Mouse (Mus musculus) hindbrain, embryonic 13.5 days (tissue): ENCODE measurements around the gene Ppcs. TPM values are rescaled to one million over a fixed set of nuclear protein-coding genes. Genes with fewer than 3 reads are reported as not detected.

Experiments used
- ATAC-seq: fragments of 200-750 bp; cut with Nextera tagmentation; 2 replicates; pipeline ENCODE4 v1.8.0; 2017; ENCODE audit warnings: moderate TSS enrichment; ENCODE audit not compliant: low FRiP score
- H3K27ac ChIP-seq: fragments of 300-500 bp; sonication (generic); 2 replicates; pipeline ENCODE4 v1.5.1; 2015; ENCODE audit warnings: inconsistent platforms, mild to moderate bottlenecking, moderate library complexity
- H3K27me3 ChIP-seq: fragments of 300-500 bp; sonication (generic); 2 replicates; pipeline ENCODE4 v1.6.1; 2015; ENCODE audit warnings: mild to moderate bottlenecking, inconsistent platforms
- H3K36me3 ChIP-seq: fragments of 300-500 bp; sonication (generic); 2 replicates; pipeline ENCODE4 v1.6.1; 2015; ENCODE audit warnings: mild to moderate bottlenecking, inconsistent platforms
- H3K4me1 ChIP-seq: fragments of 300-500 bp; sonication (generic); replicated peaks from 2 replicates; pipeline ENCODE4 v1.6.1; 2015; ENCODE audit warnings: inconsistent platforms
- H3K4me2 ChIP-seq: fragments of 300-500 bp; sonication (generic); 2 replicates; pipeline ENCODE4 v1.6.1; 2015; ENCODE audit warnings: inconsistent platforms, mild to moderate bottlenecking, moderate library complexity
- H3K4me3 ChIP-seq: fragments of 300-500 bp; sonication (generic); 2 replicates; pipeline ENCODE4 v1.5.1; 2015; ENCODE audit warnings: mild to moderate bottlenecking, inconsistent platforms
- H3K9ac ChIP-seq: fragments of 300-500 bp; sonication (generic); 2 replicates; pipeline ENCODE4 v1.6.1; 2015; ENCODE audit warnings: mild to moderate bottlenecking, inconsistent platforms
- H3K9me3 ChIP-seq: fragments of 300-500 bp; sonication (generic); 2 replicates; pipeline ENCODE4 v1.6.1; 2016; ENCODE audit warnings: inconsistent platforms
- WGBS: fragments of 180-500 bp; shearing (Covaris S2); methylation state at CpG from one replicate; pipeline ENCODE4 v1.1.7; 2015; 5-methylcytosine and 5-hydroxymethylcytosine counted together
- polyA plus RNA-seq: library from polyadenylated mRNA; unstranded; fragments of >200 nt; fragmentation: Nextera tagmentation; extraction: Ambion mirVana; gene quantifications from 2 replicates; pipeline ENCODE4 v1.2.1, GENCODE M21; 2015

Ppcs gene
- polyA plus RNA-seq, 1 experiment from 2014 or later, result 21.5 TPM

DNA sequence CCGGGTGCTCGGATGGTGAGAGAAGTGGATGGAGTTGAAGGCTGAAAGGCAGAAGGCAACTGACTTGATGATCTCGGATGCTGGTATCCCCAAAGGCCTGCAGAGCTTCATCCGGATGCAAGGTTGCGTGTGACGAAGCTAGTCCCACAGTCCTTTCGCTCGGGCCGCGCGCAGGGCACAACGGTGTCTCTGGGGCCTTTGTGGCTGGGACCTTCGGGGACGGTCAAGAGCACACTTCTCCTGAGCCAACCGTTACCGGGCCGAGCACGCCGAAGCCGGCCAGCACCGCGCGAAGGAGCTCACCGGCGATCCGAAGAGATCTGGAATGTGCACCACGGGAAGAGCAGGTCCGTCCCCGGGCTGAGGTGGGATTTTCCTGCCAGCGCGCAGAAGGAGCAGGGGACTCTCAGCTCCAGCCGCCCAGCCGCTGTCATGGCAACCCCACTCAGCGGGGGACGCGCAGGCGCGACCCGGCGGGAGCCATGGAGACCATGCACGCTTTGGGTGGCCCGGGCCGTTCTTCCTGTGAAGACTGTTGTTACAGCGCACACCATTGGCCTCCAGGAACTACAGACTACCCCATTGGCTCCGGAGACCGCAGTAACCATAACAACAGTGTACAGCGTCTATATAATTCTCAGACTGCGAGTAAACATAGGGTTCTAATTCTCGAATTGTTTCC is 7.0 kb downstream of the Ppcs start, which contains the start of gene Ccdc30:
Gene Ccdc30, minus strand, starts transcription at position 450 of the 682 bp plus-strand sequence.
- Histone ChIP-seq H3K9ac (peak within 1 kb of the TSS; percentile 83), H3K4me2 (peak within 1 kb of the TSS; percentile 68), H3K4me1 (peaks cover 22% of the 10 kb centered on the region), H3K4me3 (peak within 1 kb of the TSS; percentile 71), H3K9me3 (no peaks in the 10 kb centered on the region), H3K27me3 (no peaks in the 10 kb centered on the region), H3K27ac (peak within 1 kb of the TSS; percentile 83), H3K36me3 (peaks cover 8% of the 10 kb centered on the region)
- peak; percentile 100 for ATAC-seq
- under 1% methylated on average over 49 of the region's 49 CpGs for WGBS

DNA sequence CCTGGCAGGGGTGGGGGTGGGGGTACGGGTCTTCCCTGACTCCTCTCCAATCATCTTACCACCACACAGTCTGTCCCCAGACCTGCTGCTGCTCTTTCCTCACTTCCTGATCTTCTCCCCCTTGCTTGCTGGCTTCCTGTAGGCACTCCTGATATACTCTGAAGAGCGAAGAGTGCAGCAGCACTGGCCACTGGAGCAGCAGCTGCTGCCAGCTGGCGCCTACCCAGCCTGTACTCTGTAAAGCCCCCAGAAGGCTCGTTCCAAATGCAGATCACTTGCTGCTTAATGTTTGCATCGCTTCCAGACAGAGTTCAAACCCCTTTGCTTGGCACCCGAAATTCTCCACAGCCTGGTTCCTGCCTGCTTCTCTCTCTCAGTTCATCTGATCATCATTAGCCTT is 9.4 kb downstream of the Ppcs start:
- Histone ChIP-seq H3K4me2 (no peak overlapping the region), H3K27me3 (no peaks in the 10 kb centered on the region)
- 62% methylated on average over 6 of the region's 6 CpGs for WGBS

DNA sequence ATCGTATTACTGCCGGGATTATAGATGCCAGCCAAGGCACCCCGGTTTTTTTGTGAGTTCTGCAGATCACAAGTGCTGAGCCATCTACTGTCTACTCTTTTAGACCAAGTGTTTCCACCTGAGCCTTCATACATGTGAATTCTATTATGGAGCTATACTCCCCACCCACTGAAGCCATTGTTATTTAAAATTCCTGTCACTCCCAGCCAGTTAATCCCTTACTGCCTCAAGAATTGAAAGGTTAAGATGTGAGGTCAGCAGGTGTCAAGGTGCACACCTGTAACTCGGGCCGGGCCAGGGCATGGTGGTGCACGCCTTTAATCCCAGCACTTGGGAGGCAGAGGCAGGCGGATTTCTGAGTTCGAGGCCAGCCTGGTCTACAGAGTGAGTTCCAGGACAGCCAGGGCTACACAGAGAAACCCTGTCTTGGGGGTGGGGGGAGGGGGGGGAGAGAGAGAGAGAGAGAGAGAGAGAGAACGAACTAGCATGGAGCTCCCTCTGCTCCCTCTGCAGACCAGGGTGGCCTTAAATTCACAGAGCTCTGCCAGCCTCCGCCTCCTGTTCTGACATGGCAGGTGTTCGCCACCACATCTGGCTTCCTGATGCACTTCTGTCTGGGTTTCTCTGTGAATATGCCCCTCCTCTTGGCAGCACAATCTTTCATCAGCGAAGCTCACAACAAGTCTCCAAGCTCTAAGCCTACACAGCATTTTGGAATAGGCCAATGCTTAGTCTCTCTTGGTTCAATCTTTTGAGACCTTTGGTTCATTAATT is 10.2 kb downstream of the Ppcs start:
- ATAC-seq, result no peak
- H3K4me1 ChIP-seq, result peaks cover 22% of the 10 kb centered on the region
- H3K4me2 ChIP-seq, result no peak overlapping the region
- H3K9ac ChIP-seq, result no peak overlapping the region
- H3K27me3 ChIP-seq, result no peaks in the 10 kb centered on the region
- H3K27ac ChIP-seq, result no peak overlapping the region
- H3K4me3 ChIP-seq, result no peak overlapping the region
- H3K9me3 ChIP-seq, result no peaks in the 10 kb centered on the region
- 83% methylated on average over 12 of the region's 12 CpGs for WGBS
- H3K36me3 ChIP-seq, result no peaks in the 10 kb centered on the region

More for the DNA sequence above, 9.4 kb downstream of the Ppcs start:
- no peak overlapping the region for H3K9ac ChIP-seq
- H3K36me3 ChIP-seq, result no peaks in the 10 kb centered on the region
- no peak for ATAC-seq
- peaks cover 22% of the 10 kb centered on the region for H3K4me1 ChIP-seq
- no peak overlapping the region for H3K4me3 ChIP-seq
- no peaks in the 10 kb centered on the region for H3K9me3 ChIP-seq
- peak overlapping the region; percentile 44; the same call in 1 of the 2 replicates for H3K27ac ChIP-seq

DNA sequence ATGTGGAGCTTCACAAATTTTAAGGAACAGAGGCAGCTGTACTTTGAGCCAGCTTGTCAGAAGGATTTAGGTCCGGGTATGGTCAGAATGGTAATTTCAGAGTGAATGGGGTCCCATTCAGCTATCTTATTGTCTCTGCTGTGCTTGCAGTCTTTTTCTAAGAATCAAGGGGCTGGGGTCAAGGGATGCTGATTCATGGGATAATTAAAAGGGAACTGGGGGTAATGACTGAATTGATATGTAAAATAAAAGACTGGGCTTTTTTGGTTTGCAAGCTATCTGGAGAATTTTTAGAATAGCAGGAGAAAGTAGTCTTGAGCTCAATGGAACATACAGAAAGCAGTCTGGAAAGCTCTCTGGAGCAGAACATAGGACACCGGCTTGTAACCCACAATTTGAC is 18.8 kb downstream of the Ppcs start:
- no peak overlapping the region for H3K9ac ChIP-seq
- H3K9me3 ChIP-seq, result peaks cover 17% of the 10 kb centered on the region
- H3K4me2 ChIP-seq, result no peak overlapping the region
- H3K4me3 ChIP-seq, result no peak overlapping the region
- ATAC-seq, result no peak
- no peaks in the 10 kb centered on the region for H3K27me3 ChIP-seq
- WGBS, result 52% methylated on average over 2 of the region's 2 CpGs
- peaks cover 42% of the 10 kb centered on the region for H3K36me3 ChIP-seq
- no peaks in the 10 kb centered on the region for H3K4me1 ChIP-seq
- no peak overlapping the region for H3K27ac ChIP-seq

DNA sequence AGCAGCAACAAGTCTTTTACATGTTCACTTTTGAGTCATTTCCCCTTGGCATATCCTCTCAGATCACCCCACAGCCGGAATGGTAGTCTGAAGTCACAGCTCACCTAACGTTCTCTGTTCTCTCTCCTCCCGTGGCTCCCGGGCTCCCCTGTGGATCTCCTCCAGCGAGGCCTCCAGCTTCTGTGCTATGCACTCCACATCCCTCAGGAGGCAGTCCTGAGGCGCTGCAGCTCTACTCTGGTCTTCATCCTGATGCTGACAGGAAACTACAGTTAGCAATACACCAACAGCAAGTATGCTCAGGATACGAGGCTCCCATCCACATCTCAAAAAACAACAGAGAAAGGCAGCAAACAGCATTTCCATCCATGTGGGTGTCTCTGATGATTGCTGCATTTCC is 21.3 kb downstream of the Ppcs start:
- Histone ChIP-seq H3K27ac (no peak overlapping the region), H3K9me3 (peaks cover 17% of the 10 kb centered on the region), H3K36me3 (peaks cover 50% of the 10 kb centered on the region), H3K27me3 (no peaks in the 10 kb centered on the region), H3K4me2 (no peak overlapping the region), H3K9ac (no peak overlapping the region), H3K4me3 (no peak overlapping the region), H3K4me1 (no peaks in the 10 kb centered on the region)
- no peak for ATAC-seq
- WGBS, result 62% methylated on average over 7 of the region's 7 CpGs

DNA sequence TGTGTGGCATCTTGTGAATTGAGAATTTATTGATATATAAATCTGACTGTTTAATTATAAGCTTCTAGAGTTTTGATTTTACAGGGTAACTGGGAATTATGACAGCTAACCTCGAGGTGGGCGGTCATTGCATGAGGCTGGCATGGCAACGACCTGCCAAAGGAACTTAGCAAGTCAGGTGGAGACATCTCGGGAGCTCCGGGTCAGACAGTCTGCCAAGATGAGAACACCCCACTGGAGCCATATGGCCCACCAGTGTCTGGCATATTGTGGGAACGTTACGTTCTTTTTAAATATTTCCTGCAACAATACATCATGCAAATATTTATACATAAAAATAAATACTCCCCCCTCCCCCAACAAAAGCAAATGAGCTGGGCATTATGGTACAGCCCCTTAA is 23.5 kb downstream of the Ppcs start:
- Histone ChIP-seq H3K27ac (no peak overlapping the region), H3K9ac (no peak overlapping the region), H3K4me2 (no peak overlapping the region), H3K36me3 (peaks cover 46% of the 10 kb centered on the region), H3K9me3 (peaks cover 17% of the 10 kb centered on the region), H3K27me3 (no peaks in the 10 kb centered on the region), H3K4me1 (no peaks in the 10 kb centered on the region), H3K4me3 (no peak overlapping the region)
- 88% methylated on average over 7 of the region's 7 CpGs for WGBS
- ATAC-seq, result no peak

DNA sequence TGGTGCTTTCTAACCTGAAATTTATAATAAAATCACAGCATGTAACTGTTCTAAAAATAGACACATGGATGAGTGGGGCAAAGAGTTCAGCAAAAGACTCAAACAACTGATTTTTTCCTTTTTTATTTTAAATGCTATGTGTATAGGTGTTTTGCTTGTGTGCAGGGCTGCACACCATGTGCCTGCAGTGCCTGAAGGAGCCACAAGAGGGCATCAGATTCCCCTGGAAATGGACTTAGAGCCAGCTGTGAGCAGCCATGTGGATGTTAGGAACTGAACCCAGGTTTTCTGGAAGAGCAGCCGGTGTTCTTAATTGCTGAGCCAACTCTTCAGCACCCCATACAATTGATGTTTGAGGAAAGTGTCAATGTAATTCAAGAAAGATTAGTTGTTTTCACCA is 31.9 kb downstream of the Ppcs start:
- no peak for ATAC-seq
- Histone ChIP-seq H3K4me2 (no peak overlapping the region), H3K27me3 (no peaks in the 10 kb centered on the region), H3K36me3 (peaks cover 31% of the 10 kb centered on the region), H3K9me3 (peaks cover 3% of the 10 kb centered on the region; the same call in 1 of the 2 replicates), H3K4me1 (no peaks in the 10 kb centered on the region), H3K27ac (no peak overlapping the region), H3K9ac (no peak overlapping the region), H3K4me3 (no peak overlapping the region)
- WGBS, result 100% methylated on average over 1 of the region's 1 CpGs

DNA sequence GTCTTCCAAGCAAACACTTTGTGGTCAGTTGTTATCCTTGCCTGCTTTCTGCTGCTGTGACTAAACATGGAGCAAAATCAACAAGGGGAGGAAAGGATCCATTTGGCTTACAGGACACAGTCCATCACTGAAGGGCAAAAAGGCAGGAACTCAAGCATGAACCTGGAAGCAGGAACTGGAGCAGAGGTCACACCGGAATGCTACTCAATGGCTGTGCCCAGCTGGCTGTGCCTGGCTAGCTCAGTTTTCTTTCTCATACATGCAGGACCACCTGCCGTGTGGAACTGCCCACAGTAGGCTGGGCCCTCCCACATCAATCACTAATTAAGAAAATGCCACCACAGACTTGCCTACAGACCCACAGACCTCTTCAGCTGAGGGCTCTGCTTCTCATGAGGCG is 33.0 kb downstream of the Ppcs start:
- Histone ChIP-seq H3K27me3 (no peaks in the 10 kb centered on the region), H3K4me3 (no peak overlapping the region), H3K4me1 (no peaks in the 10 kb centered on the region), H3K9ac (no peak overlapping the region), H3K4me2 (no peak overlapping the region), H3K27ac (no peak overlapping the region), H3K9me3 (peaks cover 3% of the 10 kb centered on the region; the same call in 1 of the 2 replicates), H3K36me3 (peaks cover 31% of the 10 kb centered on the region)
- WGBS, result 47% methylated on average over 3 of the region's 3 CpGs
- ATAC-seq, result no peak

DNA sequence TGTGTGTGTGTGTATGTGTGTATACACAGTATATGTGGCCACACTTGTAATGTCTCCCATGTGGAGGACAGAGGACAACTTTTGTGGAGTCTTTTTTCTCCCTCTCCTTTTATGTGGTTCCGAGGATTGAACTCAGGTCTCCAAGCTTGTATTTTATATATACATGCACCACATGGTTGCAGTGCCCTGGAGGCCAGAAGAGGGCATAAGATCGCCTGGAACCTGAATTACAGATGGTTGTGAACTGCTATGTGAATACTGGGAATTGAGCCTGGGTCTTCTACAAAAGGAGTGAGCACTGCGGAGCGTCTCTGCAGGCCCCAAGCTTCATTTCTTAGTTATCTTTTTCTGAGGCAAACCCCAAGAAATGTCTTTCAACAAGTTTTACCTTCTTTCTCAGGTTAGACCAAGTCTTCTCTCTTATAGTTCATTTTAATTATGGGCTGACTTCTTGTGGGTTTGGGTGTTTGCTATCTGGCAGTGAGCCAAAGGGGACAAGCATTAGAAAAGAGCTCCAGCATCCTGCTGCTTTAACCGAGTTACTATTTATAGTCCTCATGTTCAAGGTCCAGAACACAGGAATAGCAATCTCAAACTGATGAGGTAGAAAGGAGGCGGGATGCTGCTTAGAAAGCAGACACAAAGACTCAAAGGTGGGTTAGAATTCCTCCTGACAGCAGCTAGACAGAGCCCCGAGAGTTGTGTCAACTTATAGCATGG is 40.6 kb downstream of the Ppcs start:
- Histone ChIP-seq H3K9ac (no peak overlapping the region), H3K9me3 (no peaks in the 10 kb centered on the region), H3K27me3 (no peaks in the 10 kb centered on the region), H3K36me3 (no peaks in the 10 kb centered on the region), H3K4me3 (no peak overlapping the region), H3K4me2 (no peak overlapping the region), H3K27ac (no peak overlapping the region), H3K4me1 (no peaks in the 10 kb centered on the region)
- no peak for ATAC-seq
- 81% methylated on average over 7 of the region's 7 CpGs for WGBS

DNA sequence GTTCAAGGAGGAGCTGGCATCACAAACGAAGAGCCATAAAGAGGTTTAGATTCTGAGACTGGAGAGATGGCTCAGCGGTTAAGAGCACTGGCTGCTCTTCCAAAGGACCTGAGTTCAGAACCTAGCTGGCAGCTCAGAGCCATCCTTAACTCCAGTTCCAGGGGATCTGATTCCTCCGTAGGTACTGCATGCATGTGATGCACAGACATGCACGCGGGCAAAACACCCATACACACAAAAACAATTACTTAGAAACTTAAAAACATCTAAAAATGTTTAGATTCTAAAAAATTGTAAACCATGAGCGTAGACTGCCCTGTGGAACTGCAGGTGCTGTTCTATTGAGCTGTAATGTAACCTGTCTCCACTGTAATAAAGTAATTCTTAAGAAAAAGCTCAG is 52.8 kb downstream of the Ppcs start:
- no peak for ATAC-seq
- Histone ChIP-seq H3K4me2 (no peak overlapping the region), H3K27ac (no peak overlapping the region), H3K9ac (no peak overlapping the region), H3K9me3 (no peaks in the 10 kb centered on the region), H3K4me1 (no peaks in the 10 kb centered on the region), H3K4me3 (no peak overlapping the region), H3K36me3 (no peaks in the 10 kb centered on the region), H3K27me3 (no peaks in the 10 kb centered on the region)
- 90% methylated on average over 6 of the region's 6 CpGs for WGBS
